Mouse (Mus musculus): ENCODE data around the gene Csf1.

DNA sequence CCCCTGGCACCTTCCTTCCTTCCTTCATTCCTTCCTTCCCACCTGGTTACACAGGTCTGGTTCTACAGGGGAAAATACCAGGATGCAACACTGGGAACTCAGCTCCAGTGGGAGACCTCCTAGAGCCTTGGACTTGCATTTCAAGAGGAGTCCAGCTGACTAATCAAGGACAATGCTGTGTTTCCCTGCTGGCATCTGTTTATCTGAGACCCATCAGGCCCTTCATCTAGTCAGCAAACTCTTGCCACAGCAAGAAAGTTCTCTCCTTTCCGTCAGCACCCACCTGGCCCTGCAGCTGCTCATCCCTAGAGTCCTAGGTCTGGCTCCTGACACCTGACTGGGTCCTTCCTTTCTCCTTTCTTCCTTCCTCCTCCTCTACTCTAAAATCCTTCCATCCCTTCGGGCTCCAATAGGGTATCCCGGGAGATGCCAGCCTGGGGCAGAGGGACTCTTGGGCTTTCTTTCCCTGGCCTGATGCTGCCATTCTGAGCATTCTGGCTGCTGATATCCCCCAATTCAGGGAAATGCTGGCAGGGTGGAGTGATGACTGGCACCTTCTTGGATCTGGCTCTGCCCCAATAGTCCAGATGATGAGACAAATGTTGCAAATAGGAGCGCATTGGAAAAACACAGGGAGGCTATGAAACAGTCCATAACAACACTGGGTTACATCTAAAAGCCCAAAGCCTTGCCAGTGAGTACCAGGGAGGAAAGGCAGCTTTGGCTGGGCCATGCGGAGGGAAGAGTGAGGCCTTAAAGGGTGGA lies 2.7 kb downstream of the Csf1 start:
- TF ChIP-seq CTCF (conservative IDR thresholded peaks at IDR 0.05; ENCODE audit: insufficient read depth, insufficient read length, low read depth, low read length) (no peak), POLR2A (IDR thresholded peaks at IDR 0.05; ENCODE audit: low read depth, low read length) (no peak)
